Mouse (Mus musculus) activated CD4-positive, CD25-positive, alpha-beta regulatory T cell, adult 4 months (primary cell): ENCODE measurements at regions not wholly inside any gene's neighbourhood (a gene's known extent, or its start where the extent isn't known, plus 50 kb on each side); places are given as distances from the start of the nearest gene placed in this dataset.

Experiments used
- ATAC-seq: one replicate; pipeline ENCODE4 v1.8.0; 2017

GRCm38 (mm10) chr6:100176914-100177560, 110.2 kb downstream of the Rybp start:
- no peak for ATAC-seq

DNA sequence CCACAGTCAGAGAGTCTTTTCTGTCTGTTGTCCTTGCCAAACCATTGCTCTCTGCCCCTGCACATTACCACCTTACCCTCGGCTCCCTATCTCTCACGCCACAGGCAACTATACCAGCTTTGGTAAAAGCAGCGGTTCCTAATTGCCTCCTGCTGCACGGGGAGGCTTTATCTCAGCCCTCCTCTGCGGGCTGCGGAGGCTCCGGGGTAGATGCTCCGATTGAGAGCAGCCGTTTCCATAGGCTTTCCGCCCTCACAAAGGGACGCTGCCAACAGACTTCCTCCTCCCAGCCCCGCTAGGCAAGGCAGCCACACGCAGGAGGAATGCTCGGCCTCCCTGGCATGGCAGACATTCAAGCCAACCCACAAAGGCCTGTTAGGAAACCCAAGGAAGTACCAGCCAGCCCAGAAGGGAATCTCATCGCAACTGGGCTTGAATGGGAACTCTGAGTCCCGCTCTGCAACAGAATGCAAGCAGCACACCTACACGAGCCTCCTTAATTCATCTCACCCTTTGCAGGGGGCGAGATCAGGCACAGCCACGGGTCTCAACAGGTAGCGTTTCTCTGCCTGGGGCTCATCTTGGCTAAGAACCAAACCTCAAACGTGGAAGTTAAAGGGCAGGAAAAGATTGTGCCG, 116.5 kb downstream of the Rybp start:
- ATAC-seq, result no peak

DNA sequence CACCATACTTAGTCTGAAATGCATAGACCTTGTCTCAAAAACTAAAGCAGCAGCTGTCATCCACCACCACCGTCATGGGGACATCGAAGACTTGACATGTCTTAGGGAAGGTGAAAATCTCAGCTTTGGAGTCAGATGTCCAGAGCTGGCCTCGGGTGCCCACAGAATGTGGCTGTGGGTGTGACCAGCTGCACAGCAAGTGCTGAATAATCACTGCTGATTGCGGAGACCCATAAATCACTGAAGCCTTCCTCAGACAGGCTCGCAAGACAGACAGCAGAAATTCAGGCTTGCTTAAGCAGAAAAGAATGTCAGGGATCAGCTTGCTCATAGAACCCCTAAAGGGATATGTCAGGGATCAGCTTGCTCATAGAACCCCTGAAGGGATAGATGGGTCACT, 120.0 kb downstream of the Rybp start:
- no peak for ATAC-seq

GRCm38 (mm10) chr6:100165746-100166145, 121.5 kb downstream of the Rybp start:
- ATAC-seq, result no peak

DNA sequence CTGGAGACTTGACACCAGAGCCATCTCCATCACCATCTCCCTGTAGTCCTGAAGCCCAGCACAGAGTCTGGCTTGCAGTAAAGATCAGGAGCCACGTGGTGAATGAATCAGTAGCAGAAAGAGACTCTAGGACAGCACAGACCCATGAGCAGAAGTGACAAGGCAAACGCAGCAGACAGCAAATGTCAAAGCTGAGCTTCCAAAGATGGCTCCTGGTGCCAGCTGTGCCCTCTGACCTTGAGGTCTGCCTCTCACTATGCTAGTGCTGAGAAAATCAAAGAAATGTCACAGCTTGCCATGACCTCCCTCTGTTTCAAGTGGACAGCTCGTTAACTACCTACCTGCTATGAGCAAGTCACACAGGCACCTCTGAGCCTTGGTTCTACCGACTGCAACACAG, 123.1 kb downstream of the Rybp start:
- no peak for ATAC-seq

GRCm38 (mm10) chr6:100163814-100164130, 123.5 kb downstream of the Rybp start:
- no peak for ATAC-seq

GRCm38 (mm10) chr6:100162961-100163813, 124.1 kb downstream of the Rybp start:
- no peak for ATAC-seq

- no peak for ATAC-seq
Observed at GRCm38 (mm10) chr6:100160670-100161069, 126.6 kb downstream of the Rybp start.

DNA sequence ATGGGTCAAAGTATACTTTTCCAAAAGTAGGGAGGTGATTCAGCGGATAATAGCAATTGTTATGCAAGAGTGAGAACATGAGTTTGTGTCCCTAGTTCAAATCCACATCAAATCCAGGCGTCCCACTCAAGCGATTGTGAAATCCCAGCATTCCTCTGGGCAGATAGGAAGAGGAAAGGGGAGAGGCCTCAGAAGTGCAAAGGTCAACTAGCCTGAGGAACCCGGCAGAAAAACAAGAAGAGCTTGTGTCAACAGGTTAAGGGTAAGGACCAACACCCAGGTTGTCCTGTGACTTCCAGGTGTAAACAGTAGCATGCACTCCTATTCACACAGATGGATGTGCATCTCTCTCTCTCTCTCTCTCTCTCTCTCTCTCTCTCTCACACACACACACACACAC, 127.5 kb downstream of the Rybp start:
- ATAC-seq, result no peak

GRCm38 (mm10) chr6:100159246-100159645, 128.0 kb downstream of the Rybp start:
- ATAC-seq, result no peak

DNA sequence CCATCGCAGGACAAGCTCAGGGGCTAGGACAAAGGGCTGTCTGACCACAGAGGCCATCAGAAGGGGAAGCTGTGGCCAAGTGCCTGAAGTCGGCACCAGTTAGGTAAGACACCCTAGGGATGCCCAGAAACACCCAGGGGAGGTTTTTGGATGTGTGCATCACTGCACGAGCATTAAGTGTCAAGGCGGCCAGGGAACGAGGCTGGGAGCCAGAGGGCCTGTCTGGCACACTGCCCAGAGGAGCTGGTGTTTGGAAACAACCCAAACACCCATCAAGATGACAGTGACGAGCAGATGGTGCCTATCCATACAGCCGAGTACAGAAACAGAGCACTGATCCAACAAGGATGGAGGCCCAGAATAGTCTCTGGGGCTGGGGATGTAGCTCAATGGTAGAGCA, 130.0 kb downstream of the Rybp start:
- ATAC-seq, result no peak

- ATAC-seq, result no peak
Observed at GRCm38 (mm10) chr6:100156163-100156562, 131.1 kb downstream of the Rybp start.

- no peak for ATAC-seq
Observed at GRCm38 (mm10) chr6:100155676-100156075, 131.6 kb downstream of the Rybp start.

- no peak for ATAC-seq
Observed at GRCm38 (mm10) chr6:100151447-100151846, 135.8 kb downstream of the Rybp start.

DNA sequence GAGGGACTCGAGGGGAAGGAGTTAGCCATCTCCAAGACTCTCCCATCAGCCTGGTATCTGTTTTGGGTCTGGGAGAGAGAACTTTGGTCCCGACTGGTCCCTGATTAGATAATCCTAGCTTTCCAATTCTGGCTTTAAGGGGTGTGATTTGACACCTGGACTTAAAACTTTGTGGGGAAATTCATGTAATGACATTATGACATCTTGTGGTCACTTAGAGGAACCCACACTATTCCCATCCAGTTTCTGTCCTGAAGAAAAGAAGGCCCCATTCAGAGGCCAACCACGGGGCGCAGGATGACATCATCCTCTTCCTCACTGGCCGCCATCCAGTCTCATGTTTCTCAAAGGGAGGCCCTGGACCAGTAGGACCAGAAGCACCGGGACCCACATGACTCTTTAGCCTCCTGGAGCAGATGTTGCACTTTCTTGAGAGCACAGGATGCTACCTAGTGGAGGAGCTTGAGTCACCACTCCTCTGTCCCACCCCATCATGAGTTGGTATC, 136.5 kb downstream of the Rybp start:
- no peak for ATAC-seq

DNA sequence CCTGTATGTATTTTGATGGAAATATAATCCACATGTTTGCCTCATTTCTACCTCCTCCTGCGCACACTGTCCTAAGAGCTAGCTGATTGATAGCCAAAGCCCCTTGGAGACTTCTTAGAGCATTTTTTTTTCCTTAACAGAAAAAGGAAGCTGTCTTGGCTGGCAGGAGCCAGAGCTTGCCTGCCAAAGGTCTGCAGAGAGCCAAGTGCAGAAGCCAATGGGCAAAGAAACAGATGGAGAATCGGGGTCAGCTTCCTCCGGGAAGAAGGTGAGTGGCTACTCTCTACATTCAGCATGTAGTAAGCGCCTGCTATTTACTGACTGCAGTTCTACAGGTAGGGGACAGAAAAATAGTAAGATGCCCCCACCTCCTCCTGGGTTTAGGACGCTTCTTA, 137.8 kb downstream of the Rybp start:
- ATAC-seq, result no peak

DNA sequence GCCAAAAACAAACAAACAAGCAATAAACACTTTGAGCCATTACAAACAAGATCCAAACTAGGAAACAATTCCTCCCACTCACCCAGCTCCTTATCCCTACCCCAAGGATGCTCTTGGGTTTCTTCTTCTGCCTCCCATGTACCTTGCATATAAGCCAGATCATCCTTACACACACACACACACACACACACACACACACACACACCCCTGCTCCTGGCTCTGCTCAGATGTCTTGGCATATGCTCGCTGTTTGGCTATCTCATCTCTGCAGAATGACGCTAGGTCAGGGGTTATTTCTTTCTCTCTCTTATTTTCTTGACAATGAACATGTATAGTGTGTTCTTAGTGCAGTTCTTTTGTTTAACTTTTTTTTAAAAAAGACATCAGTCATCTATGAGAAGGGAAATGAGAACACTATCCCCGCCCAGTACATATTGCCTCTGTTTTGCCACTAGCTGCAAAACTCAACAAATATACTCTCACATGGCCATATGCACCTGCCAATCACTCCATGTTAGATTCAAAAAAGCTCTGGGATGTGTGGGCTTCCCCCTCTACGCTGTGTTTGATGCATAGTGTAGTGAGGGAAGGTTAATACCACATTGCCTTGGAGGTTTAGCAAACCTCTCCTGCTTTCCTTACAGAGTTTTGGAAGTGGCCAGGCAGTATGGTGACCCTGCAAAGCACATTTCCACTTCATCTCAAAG, 138.4 kb downstream of the Rybp start:
- no peak for ATAC-seq

- no peak for ATAC-seq
Observed at GRCm38 (mm10) chr6:100146360-100146935, 140.8 kb downstream of the Rybp start.

DNA sequence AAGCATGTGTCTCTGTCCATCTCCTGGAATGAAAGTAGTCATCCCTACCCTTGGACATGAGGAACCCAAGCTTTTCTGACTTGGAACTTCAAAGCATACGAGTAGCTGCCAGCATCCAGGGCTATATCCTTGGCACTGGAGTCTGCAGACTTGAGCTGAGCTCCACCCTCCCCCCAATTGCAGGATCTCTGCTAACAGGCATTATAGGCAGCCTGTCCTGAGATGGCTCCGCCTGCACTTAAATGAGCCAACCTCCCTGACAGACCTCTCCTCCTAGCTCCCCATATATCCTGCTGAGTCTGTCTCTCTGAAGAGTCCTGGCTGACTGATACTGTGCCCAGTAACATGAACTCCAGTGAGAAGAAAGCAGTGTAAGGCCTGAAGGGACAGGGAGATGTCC, 141.4 kb downstream of the Rybp start:
- no peak for ATAC-seq

- ATAC-seq, result no peak
Observed at GRCm38 (mm10) chr6:100144544-100145287, 142.6 kb downstream of the Rybp start.

DNA sequence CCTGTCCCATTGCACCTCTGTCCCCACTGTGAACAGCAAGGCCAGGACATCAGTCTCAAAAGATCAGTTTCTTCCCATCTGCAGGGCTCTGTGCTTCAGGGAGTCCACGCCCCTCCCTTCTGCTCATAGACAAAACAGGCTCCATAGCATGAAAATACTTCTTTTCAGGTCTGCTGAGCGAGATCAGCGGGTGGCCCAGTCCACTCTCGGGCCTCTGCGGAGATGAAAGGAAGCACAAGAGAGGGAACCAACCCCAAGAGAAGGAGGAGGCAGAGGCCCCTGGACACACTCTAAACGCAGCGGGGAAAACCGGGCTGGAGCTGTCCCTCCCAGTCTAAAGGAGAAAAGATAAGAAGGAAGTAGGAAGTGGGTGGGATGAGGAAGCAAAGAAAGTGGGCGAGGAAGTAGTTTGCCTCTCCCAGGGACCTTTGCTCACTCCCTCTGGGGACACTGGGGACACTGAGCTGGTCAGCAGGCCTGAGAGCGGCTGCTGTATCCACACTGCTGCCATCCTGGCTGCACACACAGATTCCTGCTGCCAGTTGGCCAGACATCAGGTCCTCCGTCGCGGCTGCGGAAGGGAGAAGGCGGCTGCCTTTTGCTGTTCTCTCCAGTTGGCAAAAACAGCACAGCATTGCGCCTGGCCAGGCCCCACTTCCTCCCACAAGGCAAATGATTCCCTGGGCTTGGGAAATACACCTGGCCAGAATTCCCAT, 143.5 kb downstream of the Rybp start:
- ATAC-seq, result no peak
